Mouse (Mus musculus) E14TG2a.4 (cell line): ENCODE data around the gene Nckap5.

Experiments
- CTCF ChIP-seq: conservative IDR thresholded peaks from 2 replicates; pipeline ENCODE4 v1.5.1; 2014; ENCODE audit warnings: low read length
- NANOG ChIP-seq: IDR thresholded peaks from 2 replicates; pipeline ENCODE4 v1.6.1; 2014; ENCODE audit warnings: borderline replicate concordance, low read length, mixed read lengths
- POU5F1 ChIP-seq: IDR thresholded peaks from 2 replicates; pipeline ENCODE4 v1.6.1; 2014; ENCODE audit warnings: low read length, borderline replicate concordance

- TF ChIP-seq CTCF (no peak), NANOG (no peak), POU5F1 (no peak)
These were observed 662.0 kb downstream of the Nckap5 start for GRCm38 (mm10) chr1:126168579-126168978.
